Mouse (Mus musculus) myocyte (in vitro differentiated cells): ENCODE results near the gene Snx30. TPM values are rescaled to one million over a fixed set of nuclear protein-coding genes. Genes with fewer than 3 reads are reported as not detected.

Source experiments
- H3K27me3 ChIP-seq: one replicate; pipeline ENCODE4 v1.6.1; 2011; ENCODE audit not compliant: control insufficient read depth, insufficient read depth, insufficient read length
- H3K36me3 ChIP-seq: one replicate; pipeline ENCODE4 v1.6.1; 2011; ENCODE audit not compliant: control insufficient read depth, insufficient read depth
- H3K4me2 ChIP-seq: one replicate; pipeline ENCODE4 v1.6.1; 2011; ENCODE audit warnings: low read depth, control low read depth
- H3K4me3 ChIP-seq: one replicate; pipeline ENCODE4 v1.5.1; 2011; ENCODE audit warnings: mild to moderate bottlenecking, control low read depth, moderate library complexity
- H3K79me2 ChIP-seq: one replicate; pipeline ENCODE4 v1.6.1; 2011; ENCODE audit not compliant: control insufficient read depth, insufficient read depth
- H3ac ChIP-seq: one replicate; pipeline ENCODE4 v1.6.1; 2011; ENCODE audit not compliant: control insufficient read depth, insufficient read length
- CEBPB ChIP-seq: IDR thresholded peaks from 2 replicates; pipeline ENCODE4 v1.6.1; 2011; ENCODE audit warnings: mild to moderate bottlenecking, moderate library complexity; ENCODE audit not compliant: poor library complexity, insufficient read depth, severe bottlenecking
- E2F4 ChIP-seq: IDR thresholded peaks from one replicate; pipeline ENCODE4 v1.6.1; 2011; ENCODE audit warnings: mild to moderate bottlenecking, control low read depth, moderate library complexity; ENCODE audit not compliant: insufficient read depth
- MAX ChIP-seq: IDR thresholded peaks from one replicate; pipeline ENCODE4 v1.6.1; 2011; ENCODE audit warnings: low read depth, mild to moderate bottlenecking, control low read depth
- MYOD1 ChIP-seq, 3 experiments: IDR thresholded peaks; one replicate each; pipeline ENCODE4 v1.6.1; 2011; ENCODE audit warnings: control low read depth in 2 of 3, low read depth in 2 of 3, mild to moderate bottlenecking in 2 of 3, moderate library complexity in 1 of 3; ENCODE audit not compliant: insufficient read length in 2 of 3, control insufficient read depth in 1 of 3
- MYOG ChIP-seq, 3 experiments: IDR thresholded peaks; one replicate each; pipeline ENCODE4 v1.6.1; 2011; ENCODE audit warnings: control low read depth in 2 of 3, low read depth in 2 of 3, mild to moderate bottlenecking in 2 of 3; ENCODE audit not compliant: insufficient read length in 2 of 3, control insufficient read depth in 1 of 3, insufficient read depth in 1 of 3
- POLR2A ChIP-seq: IDR thresholded peaks from one replicate; pipeline ENCODE4 v1.6.1; 2011; ENCODE audit warnings: low read depth, mild to moderate bottlenecking, control low read depth, moderate library complexity; ENCODE audit not compliant: insufficient read length
- POLR2AphosphoS2 ChIP-seq: IDR thresholded peaks from one replicate; pipeline ENCODE4 v1.6.1; 2011; ENCODE audit warnings: low read depth, control low read depth; ENCODE audit not compliant: insufficient read length
- REST ChIP-seq: IDR thresholded peaks from one replicate; pipeline ENCODE4 v1.6.1; 2011; ENCODE audit warnings: mild to moderate bottlenecking, control low read depth, moderate library complexity; ENCODE audit not compliant: insufficient read depth, insufficient read length
- SRF ChIP-seq: IDR thresholded peaks from one replicate; pipeline ENCODE4 v1.6.1; 2011; ENCODE audit warnings: low read depth; ENCODE audit not compliant: control insufficient read depth, insufficient read length
- TCF12 ChIP-seq: IDR thresholded peaks from one replicate; pipeline ENCODE4 v1.6.1; 2011; ENCODE audit warnings: mild to moderate bottlenecking, control low read depth; ENCODE audit not compliant: poor library complexity, insufficient read depth, severe bottlenecking
- TCF3 ChIP-seq: IDR thresholded peaks from one replicate; pipeline ENCODE4 v1.6.1; 2011; ENCODE audit warnings: low read depth, control low read depth; ENCODE audit not compliant: insufficient read length
- USF1 ChIP-seq: IDR thresholded peaks from one replicate; pipeline ENCODE4 v1.6.1; 2011; ENCODE audit warnings: low read depth, mild to moderate bottlenecking, control low read depth, moderate library complexity
- polyA plus RNA-seq: library from polyadenylated mRNA; unstranded; fragments of >200 nt; fragmentation: generic; extraction: Trizol; gene quantifications from one replicate; pipeline ENCODE4 v1.2.1, GENCODE M21; 2012; ENCODE audit warnings: missing spikeins

Snx30 gene
- polyA plus RNA-seq, 1 experiment: 2.6 TPM

GRCm38 (mm10) chr4:59794116-59794515, 11.5 kb upstream of the Snx30 start:
- Histone ChIP-seq H3K4me3 (no peak overlapping the region), H3K36me3 (no peaks in the 10 kb centered on the region), H3K27me3 (peaks cover 9% of the 10 kb centered on the region), H3K79me2 (no peaks in the 10 kb centered on the region), H3ac (no peak overlapping the region), H3K4me2 (no peak overlapping the region)
- TF ChIP-seq SRF (no peak), MYOD1 (IDR thresholded peaks at IDR 0.05; ENCODE audit: control insufficient read depth in 1 of 3, insufficient read length in 2 of 3, low read depth in 2 of 3) (no peak)

GRCm38 (mm10) chr4:59795788-59796455, 9.7 kb upstream of the Snx30 start:
- no peak for TF ChIP-seq MYOD1 (IDR thresholded peaks at IDR 0.05; ENCODE audit: control insufficient read depth in 1 of 3, insufficient read length in 2 of 3, low read depth in 2 of 3)
- TF ChIP-seq USF1: no peak
- no peak for TF ChIP-seq CEBPB
- no peak for TF ChIP-seq TCF12
- TF ChIP-seq POLR2AphosphoS2: no peak
- no peak for TF ChIP-seq MYOG (IDR thresholded peaks at IDR 0.05; ENCODE audit: control insufficient read depth in 1 of 3, insufficient read depth in 1 of 3, insufficient read length in 2 of 3, low read depth in 2 of 3)
- TF ChIP-seq MAX: no peak
- no peak for TF ChIP-seq POLR2A
- TF ChIP-seq E2F4: no peak
- no peak for TF ChIP-seq TCF3
- no peak for TF ChIP-seq SRF
- TF ChIP-seq REST: no peak
- Histone ChIP-seq H3K36me3 (no peaks in the 10 kb centered on the region), H3K4me2 (no peak overlapping the region), H3K4me3 (no peak overlapping the region), H3K79me2 (no peaks in the 10 kb centered on the region), H3ac (no peak overlapping the region), H3K27me3 (peaks cover 9% of the 10 kb centered on the region)

GRCm38 (mm10) chr4:59800181-59800580, 5.5 kb upstream of the Snx30 start:
- no peak overlapping the region for H3K4me3 ChIP-seq
- H3K79me2 ChIP-seq: no peaks in the 10 kb centered on the region
- no peaks in the 10 kb centered on the region for H3K36me3 ChIP-seq
- H3K4me2 ChIP-seq: no peak overlapping the region
- no peak overlapping the region for H3ac ChIP-seq
- no peaks in the 10 kb centered on the region for H3K27me3 ChIP-seq
- no peak for TF ChIP-seq TCF12
- no peak for TF ChIP-seq MAX
- no peak for TF ChIP-seq POLR2A
- no peak for TF ChIP-seq MYOD1 (IDR thresholded peaks at IDR 0.05; ENCODE audit: control insufficient read depth in 1 of 3, insufficient read length in 2 of 3, low read depth in 2 of 3)
- TF ChIP-seq REST: no peak
- TF ChIP-seq USF1: no peak
- no peak for TF ChIP-seq SRF

- Histone ChIP-seq H3K36me3 (no peaks in the 10 kb centered on the region), H3K79me2 (no peaks in the 10 kb centered on the region), H3K4me2 (peak within 1 kb of the TSS; percentile 20), H3ac (no peak within 1 kb of the TSS), H3K27me3 (no peaks in the 10 kb centered on the region), H3K4me3 (no peak within 1 kb of the TSS)
- TF ChIP-seq MYOD1 (IDR thresholded peaks at IDR 0.05; ENCODE audit: control insufficient read depth in 1 of 3, insufficient read length in 2 of 3, low read depth in 2 of 3) (no peak), POLR2A (no peak), REST (no peak), MAX (no peak), E2F4 (no peak), TCF3 (no peak), POLR2AphosphoS2 (no peak), CEBPB (no peak)
Observed at GRCm38 (mm10) chr4:59801489-59801888, 4.2 kb upstream of the Snx30 start, which contains the start of gene Inip. Gene Inip, minus strand, starts transcription at chr4:59801589.

- H3K4me2 ChIP-seq: peak overlapping the region; percentile 20
- no peaks in the 10 kb centered on the region for H3K36me3 ChIP-seq
- no peak overlapping the region for H3ac ChIP-seq
- H3K27me3 ChIP-seq: no peaks in the 10 kb centered on the region
- H3K4me3 ChIP-seq: no peak overlapping the region
- H3K79me2 ChIP-seq: peaks cover 3% of the 10 kb centered on the region
- no peak for TF ChIP-seq MAX
- TF ChIP-seq TCF12: no peak
- no peak for TF ChIP-seq SRF
- TF ChIP-seq MYOG (IDR thresholded peaks at IDR 0.05; ENCODE audit: control insufficient read depth in 1 of 3, insufficient read depth in 1 of 3, insufficient read length in 2 of 3, low read depth in 2 of 3): no peak
- no peak for TF ChIP-seq MYOD1 (IDR thresholded peaks at IDR 0.05; ENCODE audit: control insufficient read depth in 1 of 3, insufficient read length in 2 of 3, low read depth in 2 of 3)
- no peak for TF ChIP-seq REST
- no peak for TF ChIP-seq POLR2A
- TF ChIP-seq CEBPB: no peak
- TF ChIP-seq TCF3: no peak
- no peak for TF ChIP-seq USF1
- no peak for TF ChIP-seq POLR2AphosphoS2
Observed at GRCm38 (mm10) chr4:59802107-59802506, 3.5 kb upstream of the Snx30 start.
